Mouse (Mus musculus) mouse trophoblast stem cell (cell line): ENCODE data around the gene Tmem39b.
"Not testable (repeated sequence)": the region's sequence is repeated elsewhere in the genome, so short reads cannot be mapped to it uniquely, and the experiment has no call there.

Experiments used
- in situ Hi-C, 2 experiments: fragments of 300-500 bp; cut with MseI, MboI; formaldehyde crosslinking; loops; 2 replicates in 1 of 2; 3 replicates in 1 of 2; pipeline ENCODE4 v1.15.1; 2025

Gene Tmem39b

GRCm38 (mm10) chr4:129696158-129696985 lies at the start of gene Tmem39b:
Tmem39b (minus strand) TSS chr4:129696838.
- in situ Hi-C loops: no loop called here

- in situ Hi-C loops: no loop called here
These were observed 49.5 kb upstream of the Tmem39b start for GRCm38 (mm10) chr4:129746106-129746505.

- in situ Hi-C loops: no loop called here
These were observed 46.9 kb upstream of the Tmem39b start for GRCm38 (mm10) chr4:129743494-129743893.

- in situ Hi-C loops: no loop called here
These were observed 46.4 kb upstream of the Tmem39b start for GRCm38 (mm10) chr4:129743010-129743390.

GRCm38 (mm10) chr4:129742232-129743009 lies 45.8 kb upstream of the Tmem39b start, which contains the start of gene Khdrbs1:
Khdrbs1 (minus strand) TSS chr4:129742303.
- in situ Hi-C loops: no loop called here

GRCm38 (mm10) chr4:129741974-129742231 lies 45.3 kb upstream of the Tmem39b start:
- in situ Hi-C loops: no loop called here

GRCm38 (mm10) chr4:129741251-129741973 lies 44.8 kb upstream of the Tmem39b start:
- in situ Hi-C loops: no loop called here

GRCm38 (mm10) chr4:129739111-129739645 lies 42.5 kb upstream of the Tmem39b start:
- in situ Hi-C loops: no loop called here

GRCm38 (mm10) chr4:129736173-129736572 lies 39.5 kb upstream of the Tmem39b start:
- in situ Hi-C loops: no loop called here

GRCm38 (mm10) chr4:129735485-129735884 lies 38.8 kb upstream of the Tmem39b start:
- in situ Hi-C loops: not testable (repeated sequence)

- in situ Hi-C loops: no loop called here
These were observed 34.8 kb upstream of the Tmem39b start for GRCm38 (mm10) chr4:129731423-129731822.

GRCm38 (mm10) chr4:129716310-129716709 lies 19.7 kb upstream of the Tmem39b start:
- in situ Hi-C loops: no loop called here

- in situ Hi-C loops: no loop called here
These were observed 13.0 kb upstream of the Tmem39b start for GRCm38 (mm10) chr4:129709486-129710129.

- in situ Hi-C loops: no loop called here
These were observed 10.1 kb upstream of the Tmem39b start for GRCm38 (mm10) chr4:129706750-129707149.

GRCm38 (mm10) chr4:129702454-129702853 lies 5.8 kb upstream of the Tmem39b start:
- in situ Hi-C loops: no loop called here

- in situ Hi-C loops: no loop called here
These were observed 5.1 kb upstream of the Tmem39b start for GRCm38 (mm10) chr4:129701503-129702377.

GRCm38 (mm10) chr4:129700661-129701060 lies 4.0 kb upstream of the Tmem39b start:
- in situ Hi-C loops: not testable (repeated sequence)

GRCm38 (mm10) chr4:129700216-129700615 lies 3.6 kb upstream of the Tmem39b start:
- in situ Hi-C loops: no loop called here

GRCm38 (mm10) chr4:129697191-129697590 lies 553 bp upstream of the Tmem39b start:
- in situ Hi-C loops: no loop called here

GRCm38 (mm10) chr4:129695815-129696157 lies 852 bp downstream of the Tmem39b start:
- in situ Hi-C loops: no loop called here

GRCm38 (mm10) chr4:129684531-129684930 lies 12.1 kb downstream of the Tmem39b start:
- in situ Hi-C loops: no loop called here
